Comparison of ENCODE assay signal across 22 mouse cellular contexts in genomic region chr13:20330954-20331353, GRCm38 (mm10).
DNase-seq lines count a peak whose midpoint lies in the region; ATAC-seq lines count a peak whose summit lies in the region.
"Had no signal": no experiment of that assay in that cellular context is flagged by ENCODE, and none has a peak within 500 bp of the region (broad histone marks: within the 10 kb centered on the region; RNA-seq: fewer than 3 reads in every experiment).

No protein-coding gene starts in this region.

- ATAC-seq in neural tube, embryonic 14.5 days (ENCODE audit: low read depth): peak; percentile 39; the same call in 1 of the 2 replicates
- ATAC-seq: intestine, postnatal 0 days; liver, embryonic 12.5 days had no signal

- no peak overlapping the region for H3K4me3 ChIP-seq in heart, embryonic 10.5 days
- no peak overlapping the region for H3K4me3 ChIP-seq in neural tube, embryonic 14.5 days (ENCODE audit: low read depth, low read length)
- H3K4me3 ChIP-seq: kidney, embryonic 15.5 days; limb, embryonic 12.5 days; liver, embryonic 12.5 days; stomach, embryonic 15.5 days had no signal

- no peak overlapping the region for H3K4me2 ChIP-seq in neural tube, embryonic 14.5 days (ENCODE audit: low read depth, low read length)
- H3K4me2 ChIP-seq: kidney, embryonic 15.5 days; limb, embryonic 12.5 days; liver, embryonic 12.5 days; stomach, embryonic 15.5 days had no signal

- no peaks in the 10 kb centered on the region for H3K36me3 ChIP-seq in heart, embryonic 10.5 days
- no peaks in the 10 kb centered on the region for H3K36me3 ChIP-seq in neural tube, embryonic 14.5 days (ENCODE audit: control insufficient read depth, insufficient read depth, low read length)
- H3K36me3 ChIP-seq: kidney, embryonic 15.5 days; limb, embryonic 12.5 days; liver, embryonic 12.5 days; stomach, embryonic 15.5 days had no signal

- H3K9me3 ChIP-seq in heart, embryonic 10.5 days: no peaks in the 10 kb centered on the region
- H3K9me3 ChIP-seq in neural tube, embryonic 14.5 days (ENCODE audit: control insufficient read depth, low read length): no peaks in the 10 kb centered on the region
- H3K9me3 ChIP-seq: kidney, embryonic 15.5 days; limb, embryonic 12.5 days; liver, embryonic 12.5 days; stomach, embryonic 15.5 days had no signal

- no peak overlapping the region for H3K9ac ChIP-seq in neural tube, embryonic 14.5 days (replicated peaks; ENCODE audit: low read depth, low read length)
- H3K9ac ChIP-seq: kidney, embryonic 15.5 days; limb, embryonic 12.5 days; liver, embryonic 12.5 days; stomach, embryonic 15.5 days had no signal

- intact Hi-C loops in heart, postnatal 36 days (cut with DNase I): no loop called here

- no peaks in the 10 kb centered on the region for H3K4me1 ChIP-seq in heart, embryonic 10.5 days
- H3K4me1 ChIP-seq in neural tube, embryonic 14.5 days (ENCODE audit: control insufficient read depth, insufficient read depth, low read length): 0 out of 2 replicates have a peak, but pooled peaks cover 4% of the 10 kb centered on the region
- H3K4me1 ChIP-seq: kidney, embryonic 15.5 days; limb, embryonic 12.5 days; liver, embryonic 12.5 days; stomach, embryonic 15.5 days had no signal

- no peak overlapping the region for H3K27ac ChIP-seq in heart, embryonic 10.5 days
- H3K27ac ChIP-seq in neural tube, embryonic 14.5 days (ENCODE audit: low read depth, low read length): no peak overlapping the region
- H3K27ac ChIP-seq: kidney, embryonic 15.5 days; limb, embryonic 12.5 days; liver, embryonic 12.5 days; stomach, embryonic 15.5 days had no signal

- DNase-seq in heart, embryonic 10.5 days (ENCODE audit: low spot score): peak; percentile 45
- no peak for DNase-seq in heart, postnatal 36 days
- no peak for DNase-seq in neural tube, embryonic 10.5 days (ENCODE audit: extremely low spot score, low spot score)
- peak; percentile 4 to 13 for DNase-seq in thymus, postnatal 10 days (ENCODE audit: low spot score in 2 of 2)
- no peak for DNase-seq in adrenal gland, postnatal 4 days (ENCODE audit: low spot score in 2 of 2)
- no peak for DNase-seq in yolk sac, embryonic 10.5 days (ENCODE audit: low spot score)
- DNase-seq: adrenal gland, adult 2 months; cerebellum, adult 9-11 months; embryo, embryonic 11 days; gastrocnemius, postnatal 10 days; heart, adult 18-20 months; kidney, postnatal 4 days; layer of hippocampus, adult 9-11 months; lung, adult 2 months; lung, postnatal 4 days; retina, postnatal 1 day had no signal

- WGBS in heart, embryonic 10.5 days: 89% methylated on average over 7 of the region's 7 CpGs
- WGBS in neural tube, embryonic 14.5 days: 83% methylated on average over 7 of the region's 7 CpGs

- H3K27me3 ChIP-seq in heart, embryonic 10.5 days (ENCODE audit: insufficient read depth, poor library complexity, severe bottlenecking): no peaks in the 10 kb centered on the region
- H3K27me3 ChIP-seq in neural tube, embryonic 14.5 days (ENCODE audit: control insufficient read depth, insufficient read depth, low read length): no peaks in the 10 kb centered on the region
- H3K27me3 ChIP-seq: kidney, embryonic 15.5 days; limb, embryonic 12.5 days; liver, embryonic 12.5 days; stomach, embryonic 15.5 days had no signal

Comparison
In these comparisons a context has a peak if more than half of its experiments do, and no peak if none do; other contexts are left out.
1. DNase-seq: peak in heart, embryonic 10.5 days (single experiment) and thymus, postnatal 10 days (2 of 2); none in heart, postnatal 36 days (0 of 2), neural tube, embryonic 10.5 days (single experiment), adrenal gland, postnatal 4 days (0 of 2) and yolk sac, embryonic 10.5 days (single experiment).